In genomic region chr16:55297886-55298285, GRCm38 (mm10) we compare ENCODE assay signal across 35 mouse cellular contexts. TPM values are rescaled to one million over a fixed set of nuclear protein-coding genes. Genes with fewer than 3 reads are reported as not detected.
"Had no signal": no experiment of that assay in that cellular context is flagged by ENCODE, and none has a peak within 500 bp of the region (broad histone marks: within the 10 kb centered on the region; RNA-seq: fewer than 3 reads in every experiment).

Gene Zpld1 (minus strand): TSS chr16:55297986.

- H3K9ac ChIP-seq: embryonic facial prominence, embryonic 12.5 days; embryonic facial prominence, embryonic 13.5 days; embryonic facial prominence, embryonic 15.5 days; forebrain, embryonic 12.5 days; forebrain, embryonic 13.5 days; forebrain, embryonic 15.5 days; forebrain, postnatal 0 days had no signal

- H3K36me3 ChIP-seq: embryonic facial prominence, embryonic 10.5 days; embryonic facial prominence, embryonic 12.5 days; embryonic facial prominence, embryonic 13.5 days; embryonic facial prominence, embryonic 15.5 days; forebrain, embryonic 10.5 days; forebrain, embryonic 12.5 days; forebrain, embryonic 15.5 days had no signal

- DNase-seq: cerebellum, adult 2 months; cerebellum, adult 8-10 months; cerebellum, adult 9-10 months; cerebellum, adult 9-11 months; cerebellum, postnatal 10 days; cerebellum, postnatal 14 days; cerebellum, postnatal 25 days; cerebellum, postnatal 36 days; embryo, embryonic 11 days; forebrain, postnatal 0 days; gastrocnemius, adult 2 months; gastrocnemius, postnatal 10 days; gastrocnemius, postnatal 14 days; gastrocnemius, postnatal 25 days; gastrocnemius, postnatal 36 days; heart, adult 11 months; heart, adult 18-20 months; heart, adult 2 months had no signal

- H3K4me1 ChIP-seq: embryonic facial prominence, embryonic 10.5 days; embryonic facial prominence, embryonic 12.5 days; embryonic facial prominence, embryonic 13.5 days; embryonic facial prominence, embryonic 15.5 days; forebrain, embryonic 10.5 days; forebrain, embryonic 12.5 days; forebrain, embryonic 13.5 days; forebrain, embryonic 15.5 days had no signal

- H3K4me2 ChIP-seq: embryonic facial prominence, embryonic 12.5 days; embryonic facial prominence, embryonic 13.5 days; embryonic facial prominence, embryonic 15.5 days; forebrain, embryonic 12.5 days; forebrain, embryonic 13.5 days; forebrain, embryonic 15.5 days had no signal

- H3K9me3 ChIP-seq: embryonic facial prominence, embryonic 10.5 days; embryonic facial prominence, embryonic 12.5 days; embryonic facial prominence, embryonic 15.5 days; forebrain, embryonic 10.5 days; forebrain, embryonic 12.5 days; forebrain, embryonic 13.5 days; forebrain, embryonic 15.5 days had no signal

- H3K27me3 ChIP-seq: embryonic facial prominence, embryonic 12.5 days; embryonic facial prominence, embryonic 13.5 days; embryonic facial prominence, embryonic 15.5 days; forebrain, embryonic 12.5 days; forebrain, embryonic 13.5 days; forebrain, embryonic 15.5 days had no signal

- H3K27ac ChIP-seq: embryonic facial prominence, embryonic 10.5 days; embryonic facial prominence, embryonic 12.5 days; embryonic facial prominence, embryonic 13.5 days; embryonic facial prominence, embryonic 15.5 days; forebrain, embryonic 10.5 days; forebrain, embryonic 12.5 days; forebrain, embryonic 13.5 days; forebrain, embryonic 15.5 days; gastrocnemius, adult 2 months; heart, adult 2 months had no signal

- ATAC-seq: forebrain, embryonic 13.5 days; forebrain, embryonic 14.5 days; forebrain, embryonic 15.5 days; forebrain, embryonic 16.5 days; forebrain, postnatal 0 days had no signal

- H3K4me3 ChIP-seq: embryonic facial prominence, embryonic 10.5 days; embryonic facial prominence, embryonic 12.5 days; embryonic facial prominence, embryonic 13.5 days; embryonic facial prominence, embryonic 15.5 days; erythroblast, embryonic 14.5 days; forebrain, embryonic 10.5 days; forebrain, embryonic 12.5 days; forebrain, embryonic 13.5 days; forebrain, embryonic 15.5 days; gastrocnemius, adult 2 months; heart, adult 2 months had no signal

RNA-seq across cellular contexts. Expression of gene Zpld1, which starts in this region (rescaled TPM):
- total RNA-seq: common myeloid progenitor, adult 5-6 weeks; gastrocnemius, adult 18-20 months; gastrocnemius, adult 2 months; gastrocnemius, adult 8-10 months; gastrocnemius, postnatal 14 days; gastrocnemius, postnatal 25 days; gastrocnemius, postnatal 36 days; gastrocnemius, postnatal 4 days; granulocyte monocyte progenitor cell, adult 5-6 weeks; heart, adult 18-20 months; heart, adult 2 months had no signal
- polyA plus RNA-seq: cerebellum, adult 2 months; erythroblast, embryonic 14.5 days; gonadal fat pad, adult 2 months; heart, adult 2 months had no signal
